Mouse (Mus musculus): Measurements from ENCODE around the gene Scn5a.
A peak's percentile ranks its signal among the peaks of the same experiment; 100 is the strongest.

Scn5a gene

DNA sequence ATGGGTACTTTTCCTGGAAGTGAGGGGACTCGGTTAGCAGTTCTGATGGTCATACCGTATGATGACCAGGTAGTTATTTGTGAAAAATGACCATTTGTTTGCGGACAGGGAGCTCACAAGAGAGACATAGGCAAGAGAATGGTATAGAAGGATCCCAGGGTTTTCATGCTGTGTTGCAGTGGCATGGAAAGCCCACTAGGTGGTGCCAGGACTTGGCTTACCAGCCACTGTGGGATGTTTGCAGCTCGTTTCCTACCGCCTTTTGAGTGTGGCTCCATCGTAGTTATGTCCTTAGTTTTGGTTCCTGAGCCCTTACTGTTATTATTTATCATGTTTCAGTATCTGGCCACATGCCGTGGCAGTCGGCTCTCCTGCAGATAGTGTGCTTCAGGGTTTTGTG lies 118.4 kb downstream of the Scn5a start:
- DNase-seq (ENCODE audit: low spot score), result peak; percentile 56

- DNase-seq (ENCODE audit: low spot score), result no peak
These were observed 121.7 kb downstream of the Scn5a start for GRCm38 (mm10) chr9:119457122-119457521.

DNA sequence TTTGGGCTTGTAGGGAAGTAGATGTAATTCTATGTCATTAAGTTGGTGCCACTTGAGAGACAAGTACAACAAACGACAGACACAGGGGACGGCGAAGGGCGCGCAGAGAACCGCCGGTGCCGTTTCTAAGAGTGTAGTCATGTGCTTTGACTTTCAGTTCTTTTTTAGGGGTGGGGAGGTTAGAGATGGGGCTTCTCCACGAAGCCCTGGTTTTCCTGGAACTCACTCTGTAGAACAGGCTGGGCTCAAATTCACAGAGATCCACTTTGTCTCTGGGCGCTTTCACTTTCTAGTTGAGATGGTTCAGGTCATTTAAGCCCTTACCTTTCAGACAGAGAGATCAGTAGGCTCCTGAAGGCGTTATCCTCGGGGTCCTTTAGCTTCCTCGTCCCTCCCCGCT lies 122.8 kb downstream of the Scn5a start:
- no peak for DNase-seq (ENCODE audit: low spot score)

- no peak for DNase-seq (ENCODE audit: low spot score)
These were observed 133.1 kb downstream of the Scn5a start for GRCm38 (mm10) chr9:119445737-119446136.

GRCm38 (mm10) chr9:119444738-119445429 lies 133.9 kb downstream of the Scn5a start, which contains the start of gene Exog:
TSS of gene Exog (plus strand) at chr9:119444943.
- peak; percentile 97 for DNase-seq (ENCODE audit: low spot score)

DNA sequence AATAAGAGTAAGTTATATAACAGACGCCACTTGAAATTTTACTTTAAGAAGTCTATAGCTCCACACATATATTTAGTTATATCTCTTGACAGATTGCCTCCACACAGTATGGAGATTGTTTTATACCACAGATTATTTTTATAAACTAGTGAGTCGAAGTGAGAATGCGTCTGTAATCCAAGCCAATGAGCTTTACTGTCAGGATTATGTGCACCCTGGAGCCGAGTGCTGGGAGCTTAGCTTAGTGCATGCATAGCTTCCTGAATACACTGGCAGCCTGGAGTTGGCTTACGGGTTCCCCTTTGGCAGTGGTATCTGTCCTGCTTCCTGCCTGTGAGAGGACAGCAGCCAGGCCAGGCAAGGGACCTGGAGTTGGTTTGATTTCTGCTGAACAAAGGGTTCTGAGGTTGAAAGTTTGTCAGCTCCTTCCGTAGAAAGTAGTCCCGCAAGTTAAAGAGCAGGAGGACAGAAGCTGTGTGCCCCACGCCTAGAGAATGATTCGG lies 140.3 kb downstream of the Scn5a start:
- DNase-seq (ENCODE audit: low spot score), result no peak

DNA sequence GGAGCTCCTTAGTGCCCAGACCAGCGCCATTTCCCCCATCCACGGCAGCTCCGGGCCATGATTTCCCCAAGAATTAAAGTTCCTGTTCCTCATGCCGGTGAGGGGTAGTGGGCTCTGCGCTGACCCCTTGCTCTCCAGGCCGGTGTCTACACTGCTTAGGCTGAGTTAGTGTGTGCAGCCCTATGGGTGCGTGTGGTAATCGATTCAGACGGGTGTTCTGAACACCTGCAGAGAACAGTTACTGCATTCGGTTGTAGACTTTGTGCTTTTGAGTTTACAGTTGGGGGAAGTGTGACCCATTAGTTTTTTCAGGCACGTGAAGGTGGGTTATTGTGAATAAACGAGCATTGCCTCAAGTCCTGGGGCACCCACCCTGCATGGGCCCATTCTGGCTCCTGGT lies 140.8 kb downstream of the Scn5a start:
- DNase-seq (ENCODE audit: low spot score), result no peak

- no peak for DNase-seq (ENCODE audit: low spot score)
These were observed 143.0 kb downstream of the Scn5a start for GRCm38 (mm10) chr9:119435855-119436254.

Measured in lung, postnatal 25 days (tissue).